Mouse (Mus musculus): ENCODE measurements around the gene Clic4. TPM values are rescaled to one million over a fixed set of nuclear protein-coding genes. Genes with fewer than 3 reads are reported as not detected.
"Not testable (repeated sequence)": the region's sequence is repeated elsewhere in the genome, so short reads cannot be mapped to it uniquely, and the experiment has no call there.

Clic4 gene
- polyA plus RNA-seq, 1 experiment from 2014 or later: 141 TPM

DNA sequence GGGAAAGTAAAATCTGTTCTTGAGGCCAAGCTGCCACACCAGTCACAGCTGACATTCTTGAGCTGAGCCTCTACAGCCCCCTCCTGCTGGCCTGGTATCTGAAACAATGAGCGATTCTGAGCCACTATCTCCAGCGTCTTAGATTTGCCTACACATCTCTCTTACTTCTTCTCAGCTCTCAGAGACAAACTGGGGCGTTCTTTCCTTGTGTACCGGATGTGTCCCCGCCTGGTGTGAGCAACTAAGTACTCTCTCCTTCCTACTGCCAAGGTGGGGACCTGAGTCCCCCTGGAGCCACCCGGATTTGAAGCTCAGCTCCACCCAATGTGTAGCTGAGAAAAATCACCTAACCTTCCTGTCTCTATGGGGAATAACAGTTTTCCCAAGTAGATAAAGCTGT, 19.2 kb upstream of the Clic4 start:
- peak overlapping the region; percentile 44 for H3K4me2 ChIP-seq
- 41% methylated on average over 6 of the region's 6 CpGs for WGBS
- no peaks in the 10 kb centered on the region for H3K36me3 ChIP-seq
- no peak overlapping the region for H3K27ac ChIP-seq
- H3K4me3 ChIP-seq (replicated peaks): no peak overlapping the region
- no peak for ATAC-seq (ENCODE audit: insufficient read depth, low FRiP score, low read depth)
- no peaks in the 10 kb centered on the region for H3K27me3 ChIP-seq (replicated peaks)
- no peak overlapping the region for H3K9ac ChIP-seq
- no peaks in the 10 kb centered on the region for H3K9me3 ChIP-seq
- H3K4me1 ChIP-seq: peaks cover 18% of the 10 kb centered on the region

GRCm38 (mm10) chr4:135291199-135291598, 18.6 kb upstream of the Clic4 start:
- H3K4me3 ChIP-seq (replicated peaks): no peak overlapping the region
- H3K27me3 ChIP-seq (replicated peaks): no peaks in the 10 kb centered on the region
- no peaks in the 10 kb centered on the region for H3K9me3 ChIP-seq
- H3K4me1 ChIP-seq: peaks cover 22% of the 10 kb centered on the region
- WGBS: 90% methylated on average over 8 of the region's 8 CpGs
- no peak for ATAC-seq (ENCODE audit: insufficient read depth, low FRiP score, low read depth)
- H3K4me2 ChIP-seq: no peak overlapping the region
- H3K36me3 ChIP-seq: no peaks in the 10 kb centered on the region
- H3K27ac ChIP-seq: no peak overlapping the region
- no peak overlapping the region for H3K9ac ChIP-seq

- no peaks in the 10 kb centered on the region for H3K9me3 ChIP-seq
- no peaks in the 10 kb centered on the region for H3K27me3 ChIP-seq (replicated peaks)
- H3K27ac ChIP-seq: no peak overlapping the region; the same call in 1 of the 2 replicates
- H3K9ac ChIP-seq: no peak overlapping the region
- H3K4me3 ChIP-seq (replicated peaks): no peak overlapping the region
- H3K36me3 ChIP-seq: no peaks in the 10 kb centered on the region
- WGBS: 43% methylated on average over 3 of the region's 3 CpGs
- peak; percentile 74; the same call in 1 of the 2 replicates for ATAC-seq (ENCODE audit: insufficient read depth, low FRiP score, low read depth)
- no peak overlapping the region for H3K4me2 ChIP-seq
- peaks cover 27% of the 10 kb centered on the region for H3K4me1 ChIP-seq
These were observed 15.4 kb upstream of the Clic4 start for GRCm38 (mm10) chr4:135287975-135288374.

DNA sequence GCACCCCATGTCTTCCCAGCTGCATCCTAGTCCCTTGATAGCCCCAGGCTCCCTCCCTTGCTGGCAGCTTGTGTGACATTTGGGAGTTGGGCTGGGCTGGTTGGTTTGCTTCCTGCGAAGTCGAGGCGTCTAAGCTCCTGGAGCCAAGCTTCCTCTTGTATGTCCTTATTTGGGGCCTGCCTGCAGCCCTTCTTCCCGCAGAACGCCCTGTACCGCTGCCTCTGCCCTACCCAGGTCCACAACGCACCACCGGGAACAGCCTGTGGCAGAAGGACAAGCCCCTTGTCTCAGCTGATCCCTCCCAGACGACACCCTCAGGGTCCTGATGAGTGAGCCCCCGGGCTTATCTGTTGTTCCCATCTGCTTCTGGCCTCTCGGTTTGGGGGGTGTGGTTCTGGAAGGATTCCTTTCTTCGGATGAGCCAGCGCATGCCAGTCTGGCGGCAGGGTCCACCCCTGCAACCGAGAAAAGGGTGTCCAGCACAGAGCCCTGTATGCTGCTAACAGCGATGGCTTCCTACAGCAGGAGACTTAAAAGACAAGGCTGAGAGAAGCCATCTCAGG, 14.3 kb upstream of the Clic4 start:
- Histone ChIP-seq H3K27ac (peak overlapping the region; percentile 77), H3K4me3 (replicated peaks) (peak overlapping the region; percentile 11), H3K9me3 (no peaks in the 10 kb centered on the region), H3K27me3 (replicated peaks) (no peaks in the 10 kb centered on the region), H3K36me3 (no peaks in the 10 kb centered on the region), H3K4me2 (peak overlapping the region; percentile 40), H3K9ac (no peak overlapping the region; the same call in 1 of the 2 replicates), H3K4me1 (peaks cover 18% of the 10 kb centered on the region)
- 7% methylated on average over 16 of the region's 16 CpGs for WGBS
- peak; percentile 61; the same call in 1 of the 2 replicates for ATAC-seq (ENCODE audit: insufficient read depth, low FRiP score, low read depth)

GRCm38 (mm10) chr4:135286033-135286622, 13.5 kb upstream of the Clic4 start:
- no peaks in the 10 kb centered on the region for H3K9me3 ChIP-seq
- H3K4me1 ChIP-seq: peaks cover 14% of the 10 kb centered on the region
- H3K9ac ChIP-seq: no peak overlapping the region
- no peak overlapping the region for H3K4me3 ChIP-seq (replicated peaks)
- peak overlapping the region; percentile 77 for H3K27ac ChIP-seq
- H3K36me3 ChIP-seq: no peaks in the 10 kb centered on the region
- ATAC-seq (ENCODE audit: insufficient read depth, low FRiP score, low read depth): no peak
- H3K27me3 ChIP-seq (replicated peaks): no peaks in the 10 kb centered on the region
- 62% methylated on average over 12 of the region's 12 CpGs for WGBS
- H3K4me2 ChIP-seq: 0 out of 2 replicates have a peak overlapping the region, but pooled peaks have one; percentile 40

DNA sequence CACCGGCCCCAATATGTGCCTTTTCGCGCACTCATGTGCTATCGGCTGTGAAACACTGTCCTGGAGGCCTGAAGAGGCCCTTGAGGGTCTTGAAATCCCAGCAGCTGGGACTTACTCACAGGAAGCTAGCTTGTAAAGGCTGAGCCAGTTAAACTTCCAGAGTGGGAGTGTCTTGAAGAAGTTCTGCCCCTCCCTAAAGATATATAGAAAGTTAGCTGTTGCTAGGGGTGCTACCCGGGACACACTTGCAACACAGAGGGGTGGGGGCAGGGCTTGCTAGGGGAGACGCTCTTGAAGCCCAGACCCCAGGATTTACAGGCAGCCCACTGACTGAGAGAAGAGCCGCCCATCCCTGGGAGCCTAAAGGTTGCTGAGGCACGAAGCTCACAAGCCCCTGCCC, 12.8 kb upstream of the Clic4 start:
- 53% methylated on average over 8 of the region's 8 CpGs for WGBS
- no peak overlapping the region for H3K27ac ChIP-seq
- ATAC-seq (ENCODE audit: insufficient read depth, low FRiP score, low read depth): no peak

GRCm38 (mm10) chr4:135283875-135284274, 11.3 kb upstream of the Clic4 start:
- Histone ChIP-seq H3K4me2 (no peak overlapping the region), H3K9ac (no peak overlapping the region), H3K9me3 (no peaks in the 10 kb centered on the region), H3K27ac (no peak overlapping the region), H3K27me3 (replicated peaks) (no peaks in the 10 kb centered on the region), H3K36me3 (no peaks in the 10 kb centered on the region), H3K4me3 (replicated peaks) (no peak overlapping the region), H3K4me1 (peaks cover 14% of the 10 kb centered on the region)
- no peak for ATAC-seq (ENCODE audit: insufficient read depth, low FRiP score, low read depth)
- WGBS: 90% methylated on average over 7 of the region's 7 CpGs

More for the DNA sequence above, 12.8 kb upstream of the Clic4 start:
- H3K4me1 ChIP-seq: peaks cover 14% of the 10 kb centered on the region
- H3K27me3 ChIP-seq (replicated peaks): no peaks in the 10 kb centered on the region
- H3K36me3 ChIP-seq: no peaks in the 10 kb centered on the region
- H3K9ac ChIP-seq: no peak overlapping the region
- no peaks in the 10 kb centered on the region for H3K9me3 ChIP-seq
- H3K4me2 ChIP-seq: no peak overlapping the region
- no peak overlapping the region for H3K4me3 ChIP-seq (replicated peaks)

- H3K4me2 ChIP-seq: no peak overlapping the region
- peaks cover 14% of the 10 kb centered on the region for H3K4me1 ChIP-seq
- H3K36me3 ChIP-seq: no peaks in the 10 kb centered on the region
- no peaks in the 10 kb centered on the region for H3K27me3 ChIP-seq (replicated peaks)
- H3K27ac ChIP-seq: no peak overlapping the region
- 73% methylated on average over 4 of the region's 4 CpGs for whole genome bisulfite sequencing
- H3K9ac ChIP-seq: no peak overlapping the region
- H3K4me3 ChIP-seq (replicated peaks): no peak overlapping the region
- no peaks in the 10 kb centered on the region for H3K9me3 ChIP-seq
- ATAC-seq (ENCODE audit: insufficient read depth, low FRiP score, low read depth): no peak
These were observed 10.8 kb upstream of the Clic4 start for GRCm38 (mm10) chr4:135283417-135283816.

GRCm38 (mm10) chr4:135282651-135283290, 10.2 kb upstream of the Clic4 start:
- H3K4me1 ChIP-seq: peaks cover 14% of the 10 kb centered on the region
- no peaks in the 10 kb centered on the region for H3K36me3 ChIP-seq
- H3K4me2 ChIP-seq: no peak overlapping the region
- 49% methylated on average over 13 of the region's 13 CpGs for WGBS
- no peaks in the 10 kb centered on the region for H3K9me3 ChIP-seq
- H3K4me3 ChIP-seq (replicated peaks): no peak overlapping the region
- H3K27ac ChIP-seq: no peak overlapping the region
- H3K27me3 ChIP-seq (replicated peaks): no peaks in the 10 kb centered on the region
- no peak for ATAC-seq (ENCODE audit: insufficient read depth, low FRiP score, low read depth)
- H3K9ac ChIP-seq: no peak overlapping the region

DNA sequence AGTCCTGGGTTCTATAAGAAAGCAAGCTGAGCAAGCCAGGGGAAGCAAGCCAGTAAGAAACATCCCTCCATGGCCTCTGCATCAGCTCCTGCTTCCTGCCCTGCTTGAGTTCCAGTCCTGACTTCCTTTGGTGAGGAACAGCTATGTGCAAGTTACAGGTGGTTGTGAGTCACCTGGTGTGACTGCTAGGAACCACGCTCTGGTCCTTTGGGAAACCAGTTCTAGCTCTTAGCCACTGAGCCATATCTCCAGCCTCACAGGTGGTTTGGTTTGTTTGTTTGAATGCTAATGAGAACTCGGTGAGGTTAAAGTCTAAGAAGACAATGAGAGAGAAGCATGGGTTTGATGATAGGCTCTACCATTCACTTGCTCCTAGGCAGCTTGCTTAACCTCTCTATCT, 7.4 kb upstream of the Clic4 start:
- H3K27ac ChIP-seq; H3K4me1 ChIP-seq; H3K9ac ChIP-seq; H3K36me3 ChIP-seq; H3K27me3 ChIP-seq (replicated peaks); H3K4me3 ChIP-seq (replicated peaks); H3K4me2 ChIP-seq; H3K9me3 ChIP-seq; ATAC-seq (ENCODE audit: insufficient read depth, low FRiP score, low read depth): not testable (repeated sequence)
- 68% methylated on average over 2 of the region's 2 CpGs for WGBS

DNA sequence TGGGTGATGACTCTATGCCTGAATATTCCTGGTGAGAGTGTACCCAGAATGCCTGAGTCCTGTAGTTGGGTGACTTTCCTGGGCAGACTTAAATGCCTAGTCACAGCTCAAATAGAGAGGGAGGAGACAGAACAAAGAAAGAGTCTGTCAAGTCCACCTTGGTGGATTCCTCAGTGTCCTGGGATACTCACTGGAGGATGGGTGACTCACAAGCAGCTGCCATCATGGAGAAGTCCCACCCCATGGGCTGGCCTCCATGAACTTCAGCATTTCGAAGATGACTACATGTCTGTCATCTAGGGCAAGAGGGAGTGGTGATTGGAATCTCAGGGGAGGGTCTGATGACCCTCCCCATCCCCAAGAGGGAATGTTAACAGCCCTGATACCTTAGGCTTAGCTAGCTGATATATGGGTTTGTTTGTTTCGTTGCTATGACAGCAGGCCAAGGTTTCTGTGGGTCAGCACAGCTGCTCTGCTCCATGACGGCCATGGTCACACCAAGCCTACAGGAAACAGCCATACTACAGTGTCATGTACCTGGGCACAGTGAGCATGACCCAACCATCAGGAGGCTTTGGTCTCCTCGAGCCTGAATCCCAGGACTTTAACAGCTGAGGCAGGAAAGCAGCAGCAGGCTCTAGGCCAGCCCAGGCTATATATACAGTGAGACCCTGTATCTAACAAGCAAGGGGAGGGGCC, 4.2 kb upstream of the Clic4 start:
- ATAC-seq (ENCODE audit: insufficient read depth, low FRiP score, low read depth): no peak

DNA sequence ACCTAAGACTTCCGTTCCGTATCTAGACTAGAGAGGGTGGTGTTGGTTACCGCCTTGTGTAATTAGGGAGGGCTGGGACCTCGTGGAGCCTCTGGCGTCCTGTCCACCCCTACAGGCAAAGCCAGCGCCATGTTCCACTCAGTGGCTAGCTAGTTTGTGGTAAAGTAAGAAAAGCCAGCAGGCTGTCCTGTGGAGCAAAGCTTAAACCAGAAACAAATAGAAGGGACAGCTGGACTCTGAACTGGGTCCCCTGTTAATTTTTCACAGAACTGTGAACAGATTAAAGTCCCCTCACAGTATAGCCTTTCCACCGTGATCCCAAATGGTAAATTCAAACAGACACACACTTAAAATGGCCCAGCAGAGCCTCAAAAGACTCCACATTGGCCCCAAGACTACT, 2.1 kb upstream of the Clic4 start:
- Histone ChIP-seq H3K4me3 (replicated peaks) (no peak overlapping the region), H3K4me1 (peaks cover 10% of the 10 kb centered on the region), H3K36me3 (no peaks in the 10 kb centered on the region), H3K4me2 (no peak overlapping the region), H3K27ac (no peak overlapping the region), H3K9ac (no peak overlapping the region), H3K27me3 (replicated peaks) (no peaks in the 10 kb centered on the region), H3K9me3 (no peaks in the 10 kb centered on the region)
- no peak for ATAC-seq (ENCODE audit: insufficient read depth, low FRiP score, low read depth)
- WGBS: 70% methylated on average over 7 of the region's 7 CpGs

More for the DNA sequence above, 4.2 kb upstream of the Clic4 start:
- Histone ChIP-seq H3K36me3 (no peaks in the 10 kb centered on the region), H3K4me2 (no peak overlapping the region), H3K9ac (no peak overlapping the region), H3K9me3 (no peaks in the 10 kb centered on the region), H3K27ac (no peak overlapping the region), H3K27me3 (replicated peaks) (no peaks in the 10 kb centered on the region), H3K4me1 (peaks cover 4% of the 10 kb centered on the region; the same call in 1 of the 2 replicates), H3K4me3 (replicated peaks) (no peak overlapping the region)
- WGBS: 41% methylated on average over 4 of the region's 4 CpGs
